Mouse (Mus musculus) stomach, embryonic 16.5 days (tissue): ENCODE data around the gene Rex1bd. TPM values are rescaled to one million over a fixed set of nuclear protein-coding genes. Genes with fewer than 3 reads are reported as not detected.

Source experiments
- ATAC-seq: fragments of 200-750 bp; cut with Nextera tagmentation; 2 replicates; pipeline ENCODE4 v1.8.0; 2017; ENCODE audit warnings: moderate number of reproducible peaks, moderate TSS enrichment; ENCODE audit not compliant: insufficient read depth, low FRiP score
- H3K27ac ChIP-seq: fragments of 300-500 bp; sonication (generic); 2 replicates; pipeline ENCODE4 v1.5.1; 2014; ENCODE audit warnings: low read length
- H3K27me3 ChIP-seq: fragments of 300-500 bp; sonication (generic); 2 replicates; pipeline ENCODE4 v1.6.1; 2014; ENCODE audit warnings: low read length, control low read depth, mixed read lengths; ENCODE audit not compliant: control insufficient read depth, insufficient read depth
- H3K36me3 ChIP-seq: fragments of 300-500 bp; sonication (generic); 2 replicates; pipeline ENCODE4 v1.6.1; 2014; ENCODE audit warnings: low read length; ENCODE audit not compliant: control insufficient read depth, insufficient read depth
- H3K4me1 ChIP-seq: fragments of 300-500 bp; sonication (generic); 2 replicates; pipeline ENCODE4 v1.6.1; 2014; ENCODE audit warnings: low read length, control low read depth, mixed read lengths; ENCODE audit not compliant: control insufficient read depth, insufficient read depth
- H3K4me2 ChIP-seq: fragments of 300-500 bp; sonication (generic); 2 replicates; pipeline ENCODE4 v1.6.1; 2014; ENCODE audit warnings: low read depth, low read length, mixed read lengths
- H3K4me3 ChIP-seq: fragments of 300-500 bp; sonication (generic); replicated peaks from 2 replicates; pipeline ENCODE4 v1.5.1; 2014; ENCODE audit warnings: mild to moderate bottlenecking, low read length
- H3K9ac ChIP-seq: fragments of 300-500 bp; sonication (generic); 2 replicates; pipeline ENCODE4 v1.6.1; 2014; ENCODE audit warnings: low read length
- H3K9me3 ChIP-seq: fragments of 300-500 bp; sonication (generic); replicated peaks from 2 replicates; pipeline ENCODE4 v1.6.1; 2016; ENCODE audit warnings: low read length, control low read depth; ENCODE audit not compliant: control insufficient read depth
- WGBS: fragments of 180-500 bp; shearing (Covaris S2); extraction: QIAGEN DNeasy Blood & Tissue Kit; methylation state at CpG from one replicate; pipeline ENCODE4 v1.1.7; 2014; 5-methylcytosine and 5-hydroxymethylcytosine counted together
- polyA plus RNA-seq: library from polyadenylated mRNA; unstranded; fragments of >200 nt; fragmentation: Nextera tagmentation; extraction: Ambion mirVana; gene quantifications from 2 replicates; pipeline ENCODE4 v1.2.1, GENCODE M21; 2015

Gene Rex1bd
- polyA plus RNA-seq, 1 experiment from 2014 or later: 118 TPM

- H3K36me3 ChIP-seq: peaks cover 14% of the 10 kb centered on the region; the same call in 1 of the 2 replicates
- peak; percentile 87 for ATAC-seq
- WGBS: 1% methylated on average over 74 of the region's 74 CpGs
- peak within 1 kb of the TSS; percentile 99 for H3K4me3 ChIP-seq
- H3K27me3 ChIP-seq: no peaks in the 10 kb centered on the region
- peak within 1 kb of the TSS; percentile 99 for H3K9ac ChIP-seq
- H3K4me1 ChIP-seq: peaks cover 21% of the 10 kb centered on the region
- H3K4me2 ChIP-seq: peak within 1 kb of the TSS; percentile 98
- no peaks in the 10 kb centered on the region for H3K9me3 ChIP-seq
- peak within 1 kb of the TSS; percentile 99 for H3K27ac ChIP-seq
Observed at GRCm38 (mm10) chr8:70510228-70510915, 3.8 kb upstream of the Rex1bd start, which contains the start of gene Uba52. Gene Uba52 (minus strand): TSS chr8:70510801.

GRCm38 (mm10) chr8:70509281-70509952 lies 2.9 kb upstream of the Rex1bd start:
- Histone ChIP-seq H3K4me2 (peak overlapping the region; percentile 98), H3K4me1 (peaks cover 31% of the 10 kb centered on the region), H3K9me3 (no peaks in the 10 kb centered on the region), H3K9ac (peak overlapping the region; percentile 99), H3K36me3 (peaks cover 14% of the 10 kb centered on the region; the same call in 1 of the 2 replicates), H3K27ac (peak overlapping the region; percentile 86), H3K4me3 (peak overlapping the region; percentile 99), H3K27me3 (no peaks in the 10 kb centered on the region)
- ATAC-seq: no peak
- 6% methylated on average over 25 of the region's 25 CpGs for WGBS

- WGBS: 54% methylated on average over 5 of the region's 5 CpGs
- Histone ChIP-seq H3K4me2 (peak overlapping the region; percentile 91; the same call in 1 of the 2 replicates), H3K9me3 (no peaks in the 10 kb centered on the region), H3K4me3 (peak overlapping the region; percentile 82; the same call in 1 of the 2 replicates), H3K9ac (peak overlapping the region; percentile 14; the same call in 1 of the 2 replicates), H3K27ac (peak overlapping the region; percentile 94), H3K4me1 (peaks cover 44% of the 10 kb centered on the region), H3K27me3 (0 out of 2 replicates have a peak, but pooled peaks cover 3% of the 10 kb centered on the region), H3K36me3 (peaks cover 14% of the 10 kb centered on the region; the same call in 1 of the 2 replicates)
- ATAC-seq: no peak
Observed at GRCm38 (mm10) chr8:70507027-70507393, 458 bp upstream of the Rex1bd start.

- Histone ChIP-seq H3K4me2 (peak overlapping the region; percentile 91), H3K9me3 (no peaks in the 10 kb centered on the region), H3K4me3 (peak overlapping the region; percentile 82), H3K36me3 (peaks cover 14% of the 10 kb centered on the region; the same call in 1 of the 2 replicates), H3K27me3 (peaks cover 14% of the 10 kb centered on the region), H3K4me1 (peaks cover 45% of the 10 kb centered on the region), H3K9ac (peak overlapping the region; percentile 95), H3K27ac (peak overlapping the region; percentile 94; the same call in 1 of the 2 replicates)
- ATAC-seq: peak; percentile 3; the same call in 1 of the 2 replicates
- WGBS: 34% methylated on average over 32 of the region's 32 CpGs
Observed at GRCm38 (mm10) chr8:70505698-70506327, 739 bp downstream of the Rex1bd start.

- Histone ChIP-seq H3K4me1 (peaks cover 45% of the 10 kb centered on the region), H3K9ac (no peak overlapping the region), H3K4me2 (no peak overlapping the region), H3K27ac (no peak overlapping the region), H3K27me3 (peaks cover 18% of the 10 kb centered on the region), H3K36me3 (peaks cover 14% of the 10 kb centered on the region; the same call in 1 of the 2 replicates), H3K4me3 (no peak overlapping the region), H3K9me3 (no peaks in the 10 kb centered on the region)
- no peak for ATAC-seq
- WGBS: 74% methylated on average over 3 of the region's 3 CpGs
Observed at GRCm38 (mm10) chr8:70504851-70505250, 1.7 kb downstream of the Rex1bd start.

- no peak overlapping the region for H3K27ac ChIP-seq
- 57% methylated on average over 16 of the region's 16 CpGs for WGBS
- H3K27me3 ChIP-seq: peaks cover 21% of the 10 kb centered on the region
- H3K4me1 ChIP-seq: peaks cover 45% of the 10 kb centered on the region
- no peak overlapping the region for H3K4me3 ChIP-seq
- H3K4me2 ChIP-seq: no peak overlapping the region
- no peaks in the 10 kb centered on the region for H3K9me3 ChIP-seq
- peaks cover 14% of the 10 kb centered on the region; the same call in 1 of the 2 replicates for H3K36me3 ChIP-seq
- no peak for ATAC-seq
- H3K9ac ChIP-seq: no peak overlapping the region
Observed at GRCm38 (mm10) chr8:70504291-70504716, 2.2 kb downstream of the Rex1bd start.

GRCm38 (mm10) chr8:70503062-70503750 lies 3.3 kb downstream of the Rex1bd start:
- H3K4me1 ChIP-seq: peaks cover 35% of the 10 kb centered on the region
- 18% methylated on average over 46 of the region's 46 CpGs for WGBS
- no peak overlapping the region; the same call in 1 of the 2 replicates for H3K9ac ChIP-seq
- H3K4me3 ChIP-seq: no peak overlapping the region
- ATAC-seq: peak; percentile 14; the same call in 1 of the 2 replicates
- 0 out of 2 replicates have a peak, but pooled peaks cover 9% of the 10 kb centered on the region for H3K36me3 ChIP-seq
- peaks cover 32% of the 10 kb centered on the region for H3K27me3 ChIP-seq
- H3K4me2 ChIP-seq: no peak overlapping the region
- H3K9me3 ChIP-seq: no peaks in the 10 kb centered on the region
- H3K27ac ChIP-seq: no peak overlapping the region

GRCm38 (mm10) chr8:70502540-70502939 lies 4.0 kb downstream of the Rex1bd start:
- Histone ChIP-seq H3K4me3 (no peak overlapping the region), H3K36me3 (0 out of 2 replicates have a peak, but pooled peaks cover 3% of the 10 kb centered on the region), H3K4me1 (peaks cover 33% of the 10 kb centered on the region), H3K27ac (no peak overlapping the region), H3K27me3 (peaks cover 38% of the 10 kb centered on the region), H3K9ac (peak overlapping the region; percentile 42), H3K9me3 (no peaks in the 10 kb centered on the region), H3K4me2 (peak overlapping the region; percentile 32)
- ATAC-seq: no peak
- WGBS: 37% methylated on average over 12 of the region's 12 CpGs
